Mouse (Mus musculus): ENCODE measurements around the gene E330017A01Rik. TPM values are rescaled to one million over a fixed set of nuclear protein-coding genes. Genes with fewer than 3 reads are reported as not detected.

Gene E330017A01Rik
- polyA plus RNA-seq (2016; fragmentation: Nextera tagmentation; extraction: Ambion mirVana), result not detected in 2 replicates

DNA sequence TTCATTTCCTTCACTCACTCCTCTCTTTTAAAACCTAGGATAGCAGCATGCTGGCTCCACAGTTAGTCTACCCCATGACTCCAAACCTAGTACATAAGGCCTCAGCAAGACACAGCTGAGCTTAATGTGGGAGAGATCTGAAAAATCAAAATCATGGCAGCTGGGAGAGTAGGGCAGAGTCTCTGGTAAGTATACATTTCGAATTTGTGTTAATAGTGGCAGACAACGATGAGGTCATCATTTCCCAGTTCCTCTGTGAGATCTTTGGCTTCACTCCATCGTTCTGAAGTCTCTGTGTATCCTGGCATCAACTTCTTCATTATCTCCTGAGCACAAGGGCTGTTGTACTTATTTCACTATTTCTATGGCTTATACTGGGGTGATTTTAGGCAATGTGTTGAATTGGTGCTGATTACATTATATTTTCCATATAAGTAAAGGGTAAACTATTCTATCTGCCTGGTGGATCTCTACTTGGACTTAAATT is at the start of gene E330017A01Rik:
Gene E330017A01Rik (minus strand): TSS at position 51 of the 487 bp plus-strand sequence.
- Histone ChIP-seq H3K27ac (peak within 1 kb of the TSS; percentile 52), H3K4me3 (no peak within 1 kb of the TSS), H3K36me3 (no peaks in the 10 kb centered on the region), H3K9me3 (replicated peaks) (no peaks in the 10 kb centered on the region), H3K4me1 (peaks cover 20% of the 10 kb centered on the region), H3K4me2 (no peak within 1 kb of the TSS), H3K9ac (0 out of 2 replicates have a peak within 1 kb of the TSS, but pooled peaks have one; percentile 13), H3K27me3 (replicated peaks) (no peaks in the 10 kb centered on the region)
- 75% methylated on average over 3 of the region's 3 CpGs for WGBS (ENCODE audit: insufficient replicate concordance)
- ATAC-seq, result no peak

- Histone ChIP-seq H3K36me3 (peaks cover 23% of the 10 kb centered on the region), H3K4me2 (peak overlapping the region; percentile 10; the same call in 1 of the 2 replicates), H3K27me3 (replicated peaks) (no peaks in the 10 kb centered on the region), H3K9ac (no peak overlapping the region), H3K27ac (no peak overlapping the region), H3K4me1 (peaks cover 16% of the 10 kb centered on the region), H3K9me3 (replicated peaks) (no peaks in the 10 kb centered on the region), H3K4me3 (no peak overlapping the region)
- no peak for ATAC-seq
- WGBS (ENCODE audit: insufficient replicate concordance), result 58% methylated on average over 20 of the region's 20 CpGs
These were observed 47.3 kb upstream of the E330017A01Rik start for GRCm38 (mm10) chr16:58685548-58686537.

DNA sequence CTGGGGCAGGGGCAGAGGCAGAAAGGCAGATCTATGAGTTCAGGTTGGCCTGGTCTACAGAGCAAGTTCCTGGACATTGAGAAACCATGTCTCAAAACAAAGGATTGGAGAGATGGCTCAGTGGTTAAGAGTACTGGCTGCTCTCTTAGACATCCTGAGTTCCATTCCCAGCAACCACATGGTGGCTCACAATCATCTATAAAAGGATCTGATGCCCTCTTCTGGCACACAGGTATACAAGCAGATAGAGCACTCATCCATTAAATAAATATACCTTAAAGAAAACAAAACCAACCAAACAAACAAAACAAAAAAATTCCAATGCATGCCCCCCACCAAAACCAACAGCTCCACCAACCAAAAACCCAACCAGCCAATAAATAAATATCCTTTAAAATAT is 46.0 kb upstream of the E330017A01Rik start:
- Histone ChIP-seq H3K4me1 (peaks cover 20% of the 10 kb centered on the region), H3K4me3 (no peak overlapping the region), H3K27me3 (replicated peaks) (no peaks in the 10 kb centered on the region), H3K27ac (peak overlapping the region; percentile 30), H3K36me3 (peaks cover 33% of the 10 kb centered on the region), H3K9ac (no peak overlapping the region), H3K4me2 (no peak overlapping the region), H3K9me3 (replicated peaks) (no peaks in the 10 kb centered on the region)
- peak; percentile 49; the same call in 1 of the 2 replicates for ATAC-seq

DNA sequence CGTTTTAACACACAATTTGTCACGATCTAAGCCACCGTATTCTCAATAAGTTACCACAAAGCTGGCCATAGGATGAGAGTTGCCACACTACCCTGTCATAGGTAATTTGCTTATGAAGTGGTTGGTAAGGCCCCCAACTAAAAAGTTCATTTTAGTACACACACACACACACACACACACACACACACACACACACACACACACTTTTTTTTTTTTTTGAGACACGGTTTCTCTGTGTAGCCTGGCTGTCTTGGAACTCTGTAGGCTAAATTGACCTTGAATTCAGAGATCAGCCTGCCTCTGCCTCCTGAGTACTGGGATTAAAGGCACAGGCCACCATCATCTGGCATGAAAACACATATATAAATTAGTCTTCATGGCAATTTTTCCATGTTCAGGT is 45.4 kb upstream of the E330017A01Rik start:
- H3K4me2 ChIP-seq, result no peak overlapping the region
- no peak overlapping the region for H3K4me3 ChIP-seq
- no peaks in the 10 kb centered on the region for H3K27me3 ChIP-seq (replicated peaks)
- no peak overlapping the region for H3K9ac ChIP-seq
- H3K36me3 ChIP-seq, result peaks cover 36% of the 10 kb centered on the region
- H3K9me3 ChIP-seq (replicated peaks), result no peaks in the 10 kb centered on the region
- no peak for ATAC-seq
- peaks cover 23% of the 10 kb centered on the region for H3K4me1 ChIP-seq
- H3K27ac ChIP-seq, result peak overlapping the region; percentile 30
- 92% methylated on average over 4 of the region's 4 CpGs for WGBS (ENCODE audit: insufficient replicate concordance)

DNA sequence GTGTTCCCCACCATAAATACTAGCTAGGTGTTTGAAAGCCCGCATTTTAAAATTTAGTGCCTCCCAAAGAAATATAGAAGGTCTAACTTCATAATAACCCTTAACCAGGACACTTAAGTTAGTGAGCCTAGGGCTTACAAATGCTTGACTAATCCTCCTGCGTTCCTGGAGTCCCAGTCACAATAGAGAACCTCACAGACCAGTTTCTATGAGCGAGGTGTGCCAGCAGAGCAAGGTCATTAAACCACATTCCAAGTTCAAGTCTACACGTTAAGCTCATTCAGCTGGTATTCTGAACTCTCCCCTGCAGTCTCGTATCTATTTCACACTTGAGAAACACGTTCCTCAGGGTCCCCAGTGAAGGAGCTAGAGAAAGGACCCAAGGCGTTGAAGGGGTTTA is 44.3 kb upstream of the E330017A01Rik start:
- 83% methylated on average over 7 of the region's 7 CpGs for WGBS (ENCODE audit: insufficient replicate concordance)
- peaks cover 32% of the 10 kb centered on the region for H3K4me1 ChIP-seq
- H3K36me3 ChIP-seq, result peaks cover 47% of the 10 kb centered on the region
- H3K4me3 ChIP-seq, result no peak overlapping the region
- ATAC-seq, result no peak
- H3K4me2 ChIP-seq, result no peak overlapping the region
- no peak overlapping the region for H3K9ac ChIP-seq
- H3K9me3 ChIP-seq (replicated peaks), result no peaks in the 10 kb centered on the region
- H3K27ac ChIP-seq, result peak overlapping the region; percentile 30
- H3K27me3 ChIP-seq (replicated peaks), result no peaks in the 10 kb centered on the region

- Histone ChIP-seq H3K27me3 (replicated peaks) (no peaks in the 10 kb centered on the region), H3K36me3 (peaks cover 55% of the 10 kb centered on the region), H3K9ac (no peak overlapping the region), H3K4me3 (no peak overlapping the region), H3K4me2 (no peak overlapping the region), H3K4me1 (peaks cover 40% of the 10 kb centered on the region), H3K9me3 (replicated peaks) (no peaks in the 10 kb centered on the region), H3K27ac (peak overlapping the region; percentile 55)
- peak; percentile 45 for ATAC-seq
- 83% methylated on average over 6 of the region's 6 CpGs for WGBS (ENCODE audit: insufficient replicate concordance)
These were observed 43.5 kb upstream of the E330017A01Rik start for GRCm38 (mm10) chr16:58682046-58682445.

- peaks cover 61% of the 10 kb centered on the region for H3K4me1 ChIP-seq
- H3K9me3 ChIP-seq (replicated peaks), result no peaks in the 10 kb centered on the region
- ATAC-seq, result peak; percentile 14; the same call in 1 of the 2 replicates
- WGBS (ENCODE audit: insufficient replicate concordance), result 63% methylated on average over 7 of the region's 7 CpGs
- H3K9ac ChIP-seq, result no peak overlapping the region
- peak overlapping the region; percentile 69 for H3K27ac ChIP-seq
- peaks cover 89% of the 10 kb centered on the region for H3K36me3 ChIP-seq
- H3K27me3 ChIP-seq (replicated peaks), result no peaks in the 10 kb centered on the region
- H3K4me2 ChIP-seq, result peak overlapping the region; percentile 28
- H3K4me3 ChIP-seq, result peak overlapping the region; percentile 13; the same call in 1 of the 2 replicates
These were observed 40.1 kb upstream of the E330017A01Rik start for GRCm38 (mm10) chr16:58678660-58679059.

- WGBS (ENCODE audit: insufficient replicate concordance), result 94% methylated on average over 5 of the region's 5 CpGs
- Histone ChIP-seq H3K27ac (peak overlapping the region; percentile 73), H3K27me3 (replicated peaks) (no peaks in the 10 kb centered on the region), H3K9ac (peak overlapping the region; percentile 12; the same call in 1 of the 2 replicates), H3K9me3 (replicated peaks) (no peaks in the 10 kb centered on the region), H3K4me3 (peak overlapping the region; percentile 20), H3K4me1 (peaks cover 68% of the 10 kb centered on the region), H3K4me2 (peak overlapping the region; percentile 73), H3K36me3 (peaks cover 93% of the 10 kb centered on the region)
- ATAC-seq, result no peak
These were observed 39.0 kb upstream of the E330017A01Rik start for GRCm38 (mm10) chr16:58677491-58677890.

DNA sequence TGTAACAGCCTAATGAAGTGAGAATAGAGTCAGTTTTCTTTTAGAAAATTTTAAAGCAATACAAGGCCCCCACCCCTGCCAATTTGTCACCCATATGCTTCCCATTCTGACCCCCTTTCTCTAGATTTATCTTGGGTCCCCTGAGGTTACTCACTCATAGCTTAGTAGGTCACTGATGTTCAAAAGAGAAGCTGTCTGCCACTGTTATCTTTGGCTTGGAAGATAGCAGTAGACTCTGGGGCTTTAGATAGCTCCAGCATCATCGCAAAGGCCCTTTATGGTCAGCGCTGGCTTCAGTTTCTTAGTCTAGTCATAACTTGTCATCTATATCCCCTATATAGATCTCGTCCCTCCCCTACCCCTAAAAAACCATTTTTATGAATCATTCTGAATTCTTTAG is 38.1 kb upstream of the E330017A01Rik start:
- 41% methylated on average over 3 of the region's 3 CpGs for whole genome bisulfite sequencing (ENCODE audit: insufficient replicate concordance)
- Histone ChIP-seq H3K36me3 (peaks cover 92% of the 10 kb centered on the region), H3K4me2 (peak overlapping the region; percentile 73), H3K9me3 (replicated peaks) (no peaks in the 10 kb centered on the region), H3K27me3 (replicated peaks) (no peaks in the 10 kb centered on the region), H3K9ac (peak overlapping the region; percentile 49), H3K27ac (peak overlapping the region; percentile 76), H3K4me3 (peak overlapping the region; percentile 100), H3K4me1 (peaks cover 66% of the 10 kb centered on the region)
- peak; percentile 62 for ATAC-seq

GRCm38 (mm10) chr16:58676156-58676555 is 37.6 kb upstream of the E330017A01Rik start:
- H3K4me2 ChIP-seq, result peak overlapping the region; percentile 73
- H3K9ac ChIP-seq, result peak overlapping the region; percentile 49
- peak; percentile 25; the same call in 1 of the 2 replicates for ATAC-seq
- peak overlapping the region; percentile 100 for H3K4me3 ChIP-seq
- H3K36me3 ChIP-seq, result peaks cover 90% of the 10 kb centered on the region
- H3K27ac ChIP-seq, result peak overlapping the region; percentile 76
- peaks cover 62% of the 10 kb centered on the region for H3K4me1 ChIP-seq
- H3K27me3 ChIP-seq (replicated peaks), result no peaks in the 10 kb centered on the region
- WGBS (ENCODE audit: insufficient replicate concordance), result 60% methylated on average over 7 of the region's 7 CpGs
- H3K9me3 ChIP-seq (replicated peaks), result no peaks in the 10 kb centered on the region

DNA sequence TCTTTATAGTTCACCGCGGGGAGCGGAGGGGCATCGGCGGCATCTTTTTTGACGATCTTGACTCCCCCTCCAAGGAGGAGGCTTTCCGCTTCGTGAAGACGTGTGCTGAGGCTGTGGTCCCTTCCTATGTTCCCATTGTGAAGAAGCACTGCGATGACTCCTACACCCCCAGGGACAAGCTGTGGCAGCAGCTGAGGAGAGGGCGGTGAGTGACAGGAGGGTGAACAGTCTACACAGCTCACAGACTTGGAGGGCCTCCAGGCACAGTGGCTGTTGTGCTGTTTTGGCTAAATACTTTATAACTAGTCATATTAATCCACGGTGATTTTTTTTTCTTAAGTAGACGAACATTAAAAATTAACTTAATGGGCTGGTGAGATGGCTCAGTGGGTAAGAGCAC is 36.7 kb upstream of the E330017A01Rik start:
- Histone ChIP-seq H3K9me3 (replicated peaks) (no peaks in the 10 kb centered on the region), H3K27ac (peak overlapping the region; percentile 100), H3K36me3 (peaks cover 81% of the 10 kb centered on the region), H3K27me3 (replicated peaks) (no peaks in the 10 kb centered on the region), H3K4me3 (peak overlapping the region; percentile 100), H3K4me2 (peak overlapping the region; percentile 73), H3K9ac (peak overlapping the region; percentile 100), H3K4me1 (peaks cover 57% of the 10 kb centered on the region)
- ATAC-seq, result no peak
- 88% methylated on average over 13 of the region's 13 CpGs for WGBS (ENCODE audit: insufficient replicate concordance)

Measured in liver, embryonic 12.5 days (tissue).